Mouse (Mus musculus): ENCODE data around the gene Syt11. TPM values are rescaled to one million over a fixed set of nuclear protein-coding genes. Genes with fewer than 3 reads are reported as not detected.
"Not testable (repeated sequence)": the region's sequence is repeated elsewhere in the genome, so short reads cannot be mapped to it uniquely, and the experiment has no call there.

The Syt11 gene
- polyA plus RNA-seq, 1 experiment from 2014 or later, result 52.4 TPM

DNA sequence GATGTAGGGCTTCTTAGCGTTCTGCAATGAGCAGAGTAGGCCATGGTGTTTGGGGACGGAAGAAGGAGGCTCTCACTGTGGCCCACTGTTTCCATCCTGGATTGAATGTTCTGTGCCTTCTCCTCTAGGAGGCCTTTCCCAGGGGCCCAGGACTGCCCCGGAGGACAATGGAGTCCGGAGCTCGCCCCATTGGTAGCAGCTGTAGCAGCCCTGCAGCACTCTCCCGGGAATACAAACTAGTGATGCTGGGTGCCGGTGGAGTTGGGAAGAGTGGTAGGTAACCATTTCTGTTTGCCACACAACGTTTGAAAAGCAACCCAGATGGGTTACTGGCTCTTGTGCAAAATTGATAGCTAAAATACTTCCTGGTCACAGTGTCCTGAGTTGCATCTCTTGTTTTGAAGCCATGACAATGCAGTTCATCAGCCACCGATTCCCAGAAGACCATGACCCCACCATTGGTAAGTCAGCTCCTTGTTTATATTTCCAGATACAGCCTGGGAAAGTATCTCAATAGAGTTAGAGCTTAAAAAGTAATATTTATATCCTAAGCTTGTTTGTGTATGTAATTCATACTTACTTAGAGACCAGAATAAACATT lies 57.7 kb downstream of the Syt11 start:
- 13% methylated on average over 9 of the region's 9 CpGs for WGBS
- H3K4me1 ChIP-seq, result peaks cover 15% of the 10 kb centered on the region
- peak; percentile 35 for DNase-seq (ENCODE audit: low spot score)
- no peaks in the 10 kb centered on the region for H3K27me3 ChIP-seq (replicated peaks; ENCODE audit: low read depth, poor library complexity, severe bottlenecking)
- H3K27ac ChIP-seq (replicated peaks), result peak overlapping the region; percentile 78
- peak overlapping the region; percentile 62 for H3K4me3 ChIP-seq
- H3K9me3 ChIP-seq, result no peaks in the 10 kb centered on the region
- peaks cover 56% of the 10 kb centered on the region for H3K36me3 ChIP-seq (replicated peaks)

DNA sequence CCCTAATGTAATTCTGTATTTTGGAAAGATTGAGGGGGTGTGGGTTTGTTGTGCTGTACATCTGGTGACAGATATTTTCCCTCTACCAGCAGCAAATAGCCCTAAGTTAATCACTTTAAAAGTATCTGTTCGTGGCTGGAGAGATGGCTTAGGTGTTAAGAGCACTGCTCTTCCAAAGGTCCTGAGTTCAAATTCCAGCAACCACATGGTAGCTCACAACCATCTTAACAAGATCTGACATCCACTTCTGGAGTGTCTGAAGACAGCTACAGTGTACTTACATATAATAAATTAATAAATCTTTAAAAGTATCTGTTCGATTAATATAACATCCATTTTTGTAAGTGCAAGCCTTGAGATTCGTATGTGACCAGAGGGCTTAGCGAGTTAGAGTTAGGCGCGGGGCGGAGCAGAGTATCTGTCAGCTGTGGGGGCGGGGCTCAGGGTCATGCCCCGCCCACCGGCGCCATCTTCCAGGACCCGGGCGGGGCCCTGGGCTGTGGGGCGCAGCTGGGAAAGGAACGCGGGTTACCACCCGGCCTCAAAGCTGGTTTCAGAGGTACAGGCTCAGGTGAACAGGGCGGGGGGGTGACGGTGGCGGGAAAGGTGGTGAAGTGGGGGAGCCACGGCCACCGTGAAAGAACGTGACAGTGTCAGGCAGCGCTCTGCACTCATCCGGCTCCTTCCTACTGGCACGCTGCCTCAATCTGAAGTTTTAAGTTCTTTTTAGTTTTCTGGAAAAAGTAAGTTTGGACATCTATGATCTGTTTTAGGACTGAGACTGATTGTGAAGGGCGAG lies 58.4 kb downstream of the Syt11 start, which contains the start of gene Rit1:
TSS of gene Rit1 (plus strand) at position 440 of the 799 bp plus-strand sequence.
- 3% methylated on average over 27 of the region's 27 CpGs for WGBS
- H3K4me3 ChIP-seq, result peak within 1 kb of the TSS; percentile 62
- peak; percentile 90 for DNase-seq (ENCODE audit: low spot score)
- H3K4me1 ChIP-seq, result peaks cover 15% of the 10 kb centered on the region
- no peaks in the 10 kb centered on the region for H3K9me3 ChIP-seq
- H3K36me3 ChIP-seq (replicated peaks), result peaks cover 61% of the 10 kb centered on the region
- peak within 1 kb of the TSS; percentile 78 for H3K27ac ChIP-seq (replicated peaks)
- no peaks in the 10 kb centered on the region for H3K27me3 ChIP-seq (replicated peaks; ENCODE audit: low read depth, poor library complexity, severe bottlenecking)

DNA sequence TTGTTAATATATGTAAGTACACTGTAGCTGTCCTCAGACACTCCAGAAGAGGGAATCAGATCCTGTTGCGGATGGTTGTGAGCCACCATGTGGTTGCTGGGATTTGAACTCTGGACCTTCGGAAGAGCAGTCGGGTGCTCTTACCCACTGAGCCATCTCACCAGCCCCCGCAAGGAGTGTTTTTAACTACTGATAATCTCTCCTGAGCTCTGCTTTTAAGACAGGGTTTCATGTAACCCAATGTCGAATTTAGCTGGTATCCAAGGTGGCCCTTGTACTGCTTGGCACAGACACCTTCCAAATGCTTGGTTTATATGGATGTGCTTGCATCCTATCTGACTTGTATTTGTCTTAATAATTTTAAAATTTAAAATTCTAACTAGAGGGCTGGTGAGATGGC lies 59.2 kb downstream of the Syt11 start:
- WGBS, result 88% methylated on average over 5 of the region's 5 CpGs
- not testable (repeated sequence) for H3K27me3 ChIP-seq (replicated peaks; ENCODE audit: low read depth, poor library complexity, severe bottlenecking); DNase-seq (ENCODE audit: low spot score); H3K9me3 ChIP-seq; H3K4me3 ChIP-seq; H3K27ac ChIP-seq (replicated peaks)
- Histone ChIP-seq H3K36me3 (replicated peaks) (peaks cover 61% of the 10 kb centered on the region), H3K4me1 (peaks cover 15% of the 10 kb centered on the region)

DNA sequence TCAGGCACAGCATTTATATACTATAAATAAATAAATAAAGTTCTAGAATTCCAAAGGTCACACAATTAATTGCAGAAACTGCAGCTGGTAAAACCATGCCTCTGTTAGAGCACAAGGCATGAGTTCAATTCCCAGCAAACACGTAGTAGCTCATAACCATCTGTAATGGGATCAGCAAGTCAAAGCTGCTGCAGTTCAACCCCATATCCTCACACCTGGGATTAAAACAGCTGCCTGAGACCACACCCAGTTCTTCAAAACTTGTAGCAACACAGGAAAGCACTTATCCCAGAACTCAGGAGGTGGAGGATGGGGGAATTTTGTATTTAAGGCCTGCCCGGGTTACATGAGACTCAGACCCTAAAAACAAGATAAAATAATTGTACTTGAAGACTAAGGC lies 60.2 kb downstream of the Syt11 start:
- Histone ChIP-seq H3K36me3 (replicated peaks) (peaks cover 61% of the 10 kb centered on the region), H3K27me3 (replicated peaks; ENCODE audit: low read depth, poor library complexity, severe bottlenecking) (no peaks in the 10 kb centered on the region), H3K9me3 (no peaks in the 10 kb centered on the region), H3K27ac (replicated peaks) (no peak overlapping the region), H3K4me3 (no peak overlapping the region), H3K4me1 (peaks cover 15% of the 10 kb centered on the region)
- 71% methylated on average over 2 of the region's 2 CpGs for WGBS
- DNase-seq (ENCODE audit: low spot score), result no peak

DNA sequence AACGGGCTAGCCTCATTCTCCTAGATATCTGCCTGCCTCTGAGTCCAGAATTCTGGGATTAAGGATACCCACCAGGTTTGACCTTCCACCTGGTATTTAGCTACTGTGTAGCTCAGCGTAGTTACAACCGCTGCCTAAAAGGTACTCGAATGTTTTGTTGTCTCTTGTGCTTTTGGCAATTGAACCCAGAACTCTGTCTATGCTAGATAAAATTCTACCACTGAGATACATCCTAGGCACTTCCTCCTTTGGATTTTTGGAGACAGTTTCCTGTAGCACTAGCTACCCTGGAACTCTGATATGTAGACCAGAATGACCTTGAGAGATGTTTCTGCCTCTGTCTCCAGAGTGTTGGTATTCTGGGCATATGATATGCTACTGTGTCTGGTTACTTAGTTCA lies 61.3 kb downstream of the Syt11 start:
- no peak for DNase-seq (ENCODE audit: low spot score)
- H3K4me3 ChIP-seq, result no peak overlapping the region
- WGBS, result 95% methylated on average over 4 of the region's 4 CpGs
- H3K27me3 ChIP-seq (replicated peaks; ENCODE audit: low read depth, poor library complexity, severe bottlenecking), result no peaks in the 10 kb centered on the region
- no peak overlapping the region for H3K27ac ChIP-seq (replicated peaks)
- peaks cover 15% of the 10 kb centered on the region for H3K4me1 ChIP-seq
- H3K9me3 ChIP-seq, result no peaks in the 10 kb centered on the region
- H3K36me3 ChIP-seq (replicated peaks), result peaks cover 61% of the 10 kb centered on the region

DNA sequence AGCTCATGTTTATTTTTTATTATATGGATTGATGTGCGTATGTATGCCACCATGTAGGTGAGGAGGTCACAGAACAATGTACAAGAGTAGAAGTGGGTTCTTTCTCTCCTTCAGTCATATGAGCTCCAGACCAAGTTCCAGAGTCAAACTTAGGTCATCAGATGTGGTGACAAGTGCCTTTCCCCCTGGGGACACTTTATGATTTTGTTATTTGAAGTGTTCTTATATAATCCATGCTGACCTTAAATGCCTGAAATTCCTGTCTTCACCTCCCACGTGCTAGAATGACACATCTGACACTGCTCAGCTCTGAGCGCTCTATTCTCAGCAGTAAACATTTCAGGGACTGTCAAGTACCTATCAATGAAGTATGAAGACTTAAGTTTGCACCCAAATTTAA lies 73.7 kb downstream of the Syt11 start:
- H3K9me3 ChIP-seq, result no peaks in the 10 kb centered on the region
- H3K4me3 ChIP-seq, result no peak overlapping the region
- WGBS, result 77% methylated on average over 3 of the region's 3 CpGs
- DNase-seq (ENCODE audit: low spot score), result no peak
- no peak overlapping the region for H3K27ac ChIP-seq (replicated peaks)
- no peaks in the 10 kb centered on the region for H3K27me3 ChIP-seq (replicated peaks; ENCODE audit: low read depth, poor library complexity, severe bottlenecking)
- H3K4me1 ChIP-seq, result no peaks in the 10 kb centered on the region
- H3K36me3 ChIP-seq (replicated peaks), result peaks cover 99% of the 10 kb centered on the region

DNA sequence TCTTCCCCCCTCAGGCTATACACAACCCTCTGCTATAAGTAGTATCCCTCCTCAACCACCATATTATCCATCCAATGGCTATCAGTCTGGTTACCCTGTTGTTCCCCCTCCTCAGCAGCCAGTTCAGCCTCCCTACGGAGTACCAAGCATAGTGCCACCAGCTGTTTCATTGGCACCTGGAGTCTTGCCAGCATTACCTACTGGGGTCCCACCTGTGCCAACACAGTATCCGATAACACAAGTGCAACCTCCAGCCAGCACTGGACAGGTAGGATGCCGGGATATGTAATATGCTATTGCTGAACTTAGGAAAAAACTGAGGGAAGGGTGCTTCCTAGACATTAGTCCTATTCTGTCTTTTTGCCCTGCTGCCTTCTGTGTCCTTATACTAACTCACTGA lies 74.7 kb downstream of the Syt11 start:
- 95% methylated on average over 3 of the region's 3 CpGs for WGBS
- Histone ChIP-seq H3K27me3 (replicated peaks; ENCODE audit: low read depth, poor library complexity, severe bottlenecking) (no peaks in the 10 kb centered on the region), H3K4me3 (no peak overlapping the region), H3K27ac (replicated peaks) (no peak overlapping the region), H3K36me3 (replicated peaks) (peaks cover 99% of the 10 kb centered on the region), H3K9me3 (no peaks in the 10 kb centered on the region), H3K4me1 (no peaks in the 10 kb centered on the region)
- no peak for DNase-seq (ENCODE audit: low spot score)

DNA sequence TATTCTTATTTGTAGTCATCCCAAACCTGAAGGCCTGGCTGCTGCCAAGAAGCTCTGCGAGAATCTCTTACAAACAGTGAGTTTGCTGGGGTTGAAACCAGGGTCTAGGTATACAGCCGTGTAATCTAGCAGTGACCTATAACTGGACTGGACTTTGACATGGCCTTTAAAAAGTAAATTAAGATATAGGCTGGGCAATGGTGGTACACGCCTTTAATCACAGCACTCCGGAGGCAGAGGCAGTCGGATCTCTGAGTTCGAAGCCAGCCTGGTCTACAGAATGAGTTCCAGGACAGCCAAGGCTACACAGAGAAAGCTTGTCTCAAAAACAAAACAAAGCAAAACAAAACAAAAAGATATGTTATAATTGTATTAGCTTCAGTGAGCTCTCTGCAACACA lies 76.1 kb downstream of the Syt11 start:
- no peak for DNase-seq (ENCODE audit: low spot score)
- no peak overlapping the region for H3K27ac ChIP-seq (replicated peaks)
- peaks cover 99% of the 10 kb centered on the region for H3K36me3 ChIP-seq (replicated peaks)
- no peaks in the 10 kb centered on the region for H3K27me3 ChIP-seq (replicated peaks; ENCODE audit: low read depth, poor library complexity, severe bottlenecking)
- 94% methylated on average over 6 of the region's 6 CpGs for WGBS
- no peak overlapping the region for H3K4me3 ChIP-seq
- no peaks in the 10 kb centered on the region for H3K9me3 ChIP-seq
- H3K4me1 ChIP-seq, result no peaks in the 10 kb centered on the region

DNA sequence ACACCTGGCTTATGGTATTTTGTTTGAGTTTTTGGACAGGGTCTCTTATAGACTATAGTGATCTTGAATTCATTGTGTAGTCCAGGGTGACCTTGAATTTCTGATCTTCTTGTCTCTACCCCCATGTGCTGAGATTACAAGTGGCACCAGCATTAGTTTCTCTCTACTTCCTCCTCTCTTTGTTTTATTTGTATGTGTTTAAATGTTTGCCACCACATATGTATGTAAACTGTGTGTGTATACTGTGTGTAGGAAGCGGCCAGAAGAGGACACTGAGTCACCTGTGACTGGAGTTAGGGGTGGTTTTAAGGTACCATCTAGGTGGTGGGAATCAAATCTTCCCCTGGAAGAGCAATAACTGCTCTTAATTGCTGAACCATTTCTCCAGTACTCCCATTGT lies 76.9 kb downstream of the Syt11 start:
- WGBS, result 92% methylated on average over 1 of the region's 1 CpGs
- Histone ChIP-seq H3K27ac (replicated peaks) (no peak overlapping the region), H3K4me3 (no peak overlapping the region), H3K27me3 (replicated peaks; ENCODE audit: low read depth, poor library complexity, severe bottlenecking) (no peaks in the 10 kb centered on the region), H3K9me3 (no peaks in the 10 kb centered on the region), H3K4me1 (no peaks in the 10 kb centered on the region), H3K36me3 (replicated peaks) (peaks cover 99% of the 10 kb centered on the region)
- no peak for DNase-seq (ENCODE audit: low spot score)

DNA sequence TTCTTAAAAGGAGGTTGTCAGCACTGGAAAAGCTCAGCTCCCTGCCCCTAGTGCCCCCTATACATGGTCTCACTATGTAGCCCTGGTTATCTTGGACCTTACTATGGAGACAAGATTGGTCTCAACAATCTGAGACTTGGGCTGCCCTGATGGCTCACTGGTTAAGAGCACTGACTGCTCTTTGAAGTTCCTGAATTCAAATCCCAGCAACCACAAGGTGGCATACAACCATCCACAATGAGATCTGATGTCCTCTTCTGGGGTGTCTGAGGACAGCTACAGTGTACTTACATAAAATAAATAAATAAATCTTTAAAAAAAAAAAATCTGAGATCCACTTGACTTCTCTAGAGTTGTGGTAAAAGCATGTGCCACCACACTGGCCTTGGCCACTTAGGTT lies 79.4 kb downstream of the Syt11 start:
- H3K27me3 ChIP-seq (replicated peaks; ENCODE audit: low read depth, poor library complexity, severe bottlenecking), result no peaks in the 10 kb centered on the region
- no peak for DNase-seq (ENCODE audit: low spot score)
- no peaks in the 10 kb centered on the region for H3K4me1 ChIP-seq
- H3K4me3 ChIP-seq, result no peak overlapping the region
- H3K27ac ChIP-seq (replicated peaks), result no peak overlapping the region
- H3K9me3 ChIP-seq, result no peaks in the 10 kb centered on the region
- H3K36me3 ChIP-seq (replicated peaks), result peaks cover 99% of the 10 kb centered on the region

Other genes with a start within 250 kb of the Syt11 start
- gene Mex3a, start 242.8 kb downstream of the Syt11 start, polyA plus RNA-seq (2016; fragmentation: Nextera tagmentation; extraction: Ambion mirVana), result 33.6 and 37.4 TPM in 2 replicates
- 4.9 and 5.8 TPM in 2 replicates for gene Rab25, start 226.9 kb downstream of the Syt11 start, polyA plus RNA-seq (2016; fragmentation: Nextera tagmentation; extraction: Ambion mirVana)
- gene Lamtor2, start 222.1 kb downstream of the Syt11 start, polyA plus RNA-seq (2016; fragmentation: Nextera tagmentation; extraction: Ambion mirVana), result 158 and 161 TPM in 2 replicates
- gene Ubqln4, start 221.4 kb downstream of the Syt11 start, polyA plus RNA-seq (2016; fragmentation: Nextera tagmentation; extraction: Ambion mirVana), result 68.6 and 77.9 TPM in 2 replicates
- 229 and 231 TPM in 2 replicates for gene Ssr2, start 199.3 kb downstream of the Syt11 start, polyA plus RNA-seq (2016; fragmentation: Nextera tagmentation; extraction: Ambion mirVana)
- gene Arhgef2, start 169.2 kb downstream of the Syt11 start, polyA plus RNA-seq (2016; fragmentation: Nextera tagmentation; extraction: Ambion mirVana), result 110 and 116 TPM in 2 replicates
- not detected in 2 replicates for gene Rxfp4, start 122.0 kb downstream of the Syt11 start, polyA plus RNA-seq (2016; fragmentation: Nextera tagmentation; extraction: Ambion mirVana)
- 98.6 and 105 TPM in 2 replicates for gene Khdc4, start 89.4 kb downstream of the Syt11 start, polyA plus RNA-seq (2016; fragmentation: Nextera tagmentation; extraction: Ambion mirVana)
- gene Rit1, start 58.3 kb downstream of the Syt11 start, polyA plus RNA-seq (2016; fragmentation: Nextera tagmentation; extraction: Ambion mirVana), result 32.9 and 33.4 TPM in 2 replicates
- 17.6 and 18.9 TPM in 2 replicates for gene Gon4l, start 60.1 kb upstream of the Syt11 start, polyA plus RNA-seq (2016; fragmentation: Nextera tagmentation; extraction: Ambion mirVana)
- gene Msto1, start 138.8 kb upstream of the Syt11 start, polyA plus RNA-seq (2016; fragmentation: Nextera tagmentation; extraction: Ambion mirVana), result 63.0 and 64.9 TPM in 2 replicates
- gene Ash1l, start 175.5 kb upstream of the Syt11 start, polyA plus RNA-seq (2016; fragmentation: Nextera tagmentation; extraction: Ambion mirVana), result 14.9 and 16.3 TPM in 2 replicates
- gene Dap3, start 176.0 kb upstream of the Syt11 start, polyA plus RNA-seq (2016; fragmentation: Nextera tagmentation; extraction: Ambion mirVana), result 142 and 145 TPM in 2 replicates